Mouse (Mus musculus): Measurements from ENCODE around the gene Cdh13. TPM values are rescaled to one million over a fixed set of nuclear protein-coding genes. Genes with fewer than 3 reads are reported as not detected.

The Cdh13 gene
- 14.5 and 15.7 TPM in 2 replicates for polyA plus RNA-seq (2015; fragmentation: Nextera tagmentation; extraction: Ambion mirVana)

- peak; percentile 41; the same call in 1 of the 2 replicates for ATAC-seq (ENCODE audit: low FRiP score, low read depth)
- Histone ChIP-seq H3K4me2 (replicated peaks) (peak within 1 kb of the TSS; percentile 89), H3K4me3 (peak within 1 kb of the TSS; percentile 53), H3K36me3 (no peaks in the 10 kb centered on the region), H3K27me3 (peaks cover 69% of the 10 kb centered on the region), H3K9ac (peak within 1 kb of the TSS; percentile 69), H3K9me3 (no peaks in the 10 kb centered on the region), H3K27ac (peak within 1 kb of the TSS; percentile 39; the same call in 1 of the 2 replicates), H3K4me1 (peaks cover 33% of the 10 kb centered on the region)
- WGBS, result under 1% methylated on average over 33 of the region's 33 CpGs
Observed at GRCm38 (mm10) chr8:118283600-118284111, at the start of gene Cdh13. Cdh13 (plus strand) TSS chr8:118283733.

- ATAC-seq (ENCODE audit: low FRiP score, low read depth), result no peak
- Histone ChIP-seq H3K4me3 (no peak overlapping the region), H3K36me3 (no peaks in the 10 kb centered on the region), H3K27ac (no peak overlapping the region), H3K4me1 (no peaks in the 10 kb centered on the region), H3K4me2 (replicated peaks) (no peak overlapping the region), H3K9me3 (no peaks in the 10 kb centered on the region), H3K27me3 (no peaks in the 10 kb centered on the region), H3K9ac (no peak overlapping the region)
- WGBS, result 87% methylated on average over 7 of the region's 7 CpGs
Observed at GRCm38 (mm10) chr8:118235626-118236025, 47.9 kb upstream of the Cdh13 start.

DNA sequence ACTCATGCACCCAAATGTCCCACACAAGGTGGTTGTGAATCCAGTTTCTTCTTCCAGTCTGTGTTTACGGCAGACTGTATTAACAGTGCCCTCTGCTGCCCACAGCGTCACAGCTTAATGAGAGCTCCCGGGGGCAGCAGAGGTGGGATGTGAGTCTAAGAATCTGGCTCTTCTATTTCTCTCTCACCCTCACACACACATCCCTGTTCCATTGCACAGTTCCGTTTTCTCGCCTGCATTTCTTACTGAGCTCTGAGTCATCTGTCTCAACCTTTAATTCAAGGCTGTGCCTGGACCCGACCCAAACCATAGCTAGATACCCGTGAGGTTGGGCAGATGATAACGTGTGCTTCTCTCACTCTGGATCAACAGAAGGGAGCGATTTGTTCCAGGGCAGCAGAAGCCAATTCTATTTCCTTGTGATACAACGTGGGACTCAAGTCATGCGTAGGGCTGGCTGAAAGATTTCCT is 46.3 kb upstream of the Cdh13 start:
- H3K9me3 ChIP-seq, result no peaks in the 10 kb centered on the region
- no peak overlapping the region for H3K4me2 ChIP-seq (replicated peaks)
- no peak for ATAC-seq (ENCODE audit: low FRiP score, low read depth)
- WGBS, result 72% methylated on average over 11 of the region's 11 CpGs
- H3K27me3 ChIP-seq, result no peaks in the 10 kb centered on the region
- H3K27ac ChIP-seq, result no peak overlapping the region
- no peak overlapping the region for H3K9ac ChIP-seq
- H3K4me3 ChIP-seq, result no peak overlapping the region
- no peaks in the 10 kb centered on the region for H3K36me3 ChIP-seq
- H3K4me1 ChIP-seq, result no peaks in the 10 kb centered on the region

- Histone ChIP-seq H3K4me2 (replicated peaks) (no peak overlapping the region), H3K9me3 (no peaks in the 10 kb centered on the region), H3K27me3 (no peaks in the 10 kb centered on the region), H3K4me3 (no peak overlapping the region), H3K27ac (no peak overlapping the region), H3K4me1 (no peaks in the 10 kb centered on the region), H3K9ac (no peak overlapping the region), H3K36me3 (no peaks in the 10 kb centered on the region)
- ATAC-seq (ENCODE audit: low FRiP score, low read depth), result no peak
- WGBS, result 76% methylated on average over 5 of the region's 5 CpGs
Observed at GRCm38 (mm10) chr8:118238156-118238555, 45.4 kb upstream of the Cdh13 start.

GRCm38 (mm10) chr8:118239186-118239585 is 44.3 kb upstream of the Cdh13 start:
- no peak overlapping the region for H3K27ac ChIP-seq
- H3K36me3 ChIP-seq, result no peaks in the 10 kb centered on the region
- no peaks in the 10 kb centered on the region for H3K9me3 ChIP-seq
- H3K4me1 ChIP-seq, result no peaks in the 10 kb centered on the region
- H3K4me3 ChIP-seq, result no peak overlapping the region
- H3K27me3 ChIP-seq, result no peaks in the 10 kb centered on the region
- H3K9ac ChIP-seq, result no peak overlapping the region
- H3K4me2 ChIP-seq (replicated peaks), result no peak overlapping the region
- 58% methylated on average over 1 of the region's 1 CpGs for WGBS
- no peak for ATAC-seq (ENCODE audit: low FRiP score, low read depth)

DNA sequence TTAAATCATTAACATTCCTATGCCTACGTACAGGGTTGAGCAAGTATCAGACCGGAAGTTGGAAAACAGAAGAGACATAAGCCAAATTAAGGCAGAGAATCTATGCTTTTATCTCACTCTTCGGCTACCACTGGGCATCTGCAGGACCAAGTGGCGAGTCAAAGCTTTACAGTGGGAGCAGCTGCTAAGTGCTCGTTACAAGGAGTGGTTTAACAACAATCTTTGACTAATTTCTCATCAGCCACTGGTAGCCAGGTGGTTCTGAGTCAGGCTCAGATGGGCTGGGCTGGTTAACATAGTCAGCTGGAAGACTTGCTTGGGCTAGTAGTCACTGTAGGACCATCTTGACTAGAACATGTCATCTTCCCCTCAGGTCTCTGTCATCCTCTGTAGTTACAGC is 34.2 kb upstream of the Cdh13 start:
- H3K27ac ChIP-seq, result no peak overlapping the region
- H3K4me1 ChIP-seq, result no peaks in the 10 kb centered on the region
- 0 out of 2 replicates have a peak, but pooled peaks cover 6% of the 10 kb centered on the region for H3K9me3 ChIP-seq
- H3K4me2 ChIP-seq (replicated peaks), result no peak overlapping the region
- H3K9ac ChIP-seq, result no peak overlapping the region
- no peaks in the 10 kb centered on the region for H3K27me3 ChIP-seq
- no peak for ATAC-seq (ENCODE audit: low FRiP score, low read depth)
- no peak overlapping the region for H3K4me3 ChIP-seq
- WGBS, result 76% methylated on average over 5 of the region's 5 CpGs
- H3K36me3 ChIP-seq, result no peaks in the 10 kb centered on the region

- Histone ChIP-seq H3K4me3 (no peak overlapping the region), H3K4me2 (replicated peaks) (no peak overlapping the region), H3K9ac (no peak overlapping the region), H3K27ac (no peak overlapping the region), H3K27me3 (no peaks in the 10 kb centered on the region), H3K36me3 (no peaks in the 10 kb centered on the region), H3K9me3 (0 out of 2 replicates have a peak, but pooled peaks cover 6% of the 10 kb centered on the region), H3K4me1 (no peaks in the 10 kb centered on the region)
- no peak for ATAC-seq (ENCODE audit: low FRiP score, low read depth)
- 89% methylated on average over 7 of the region's 7 CpGs for WGBS
Observed at GRCm38 (mm10) chr8:118249923-118250322, 33.6 kb upstream of the Cdh13 start.

- Histone ChIP-seq H3K9ac (no peak overlapping the region), H3K9me3 (no peaks in the 10 kb centered on the region), H3K36me3 (no peaks in the 10 kb centered on the region), H3K4me2 (replicated peaks) (no peak overlapping the region), H3K27ac (no peak overlapping the region), H3K4me3 (no peak overlapping the region), H3K4me1 (no peaks in the 10 kb centered on the region), H3K27me3 (0 out of 2 replicates have a peak, but pooled peaks cover 4% of the 10 kb centered on the region)
- WGBS, result 44% methylated on average over 4 of the region's 4 CpGs
- ATAC-seq (ENCODE audit: low FRiP score, low read depth), result no peak
Observed at GRCm38 (mm10) chr8:118263117-118263516, 20.4 kb upstream of the Cdh13 start.

GRCm38 (mm10) chr8:118270751-118271402 is 12.7 kb upstream of the Cdh13 start:
- ATAC-seq (ENCODE audit: low FRiP score, low read depth), result peak; percentile 48
- Histone ChIP-seq H3K27me3 (0 out of 2 replicates have a peak, but pooled peaks cover 7% of the 10 kb centered on the region), H3K4me2 (replicated peaks) (no peak overlapping the region), H3K27ac (no peak overlapping the region), H3K4me1 (peaks cover 19% of the 10 kb centered on the region), H3K4me3 (no peak overlapping the region), H3K9ac (no peak overlapping the region), H3K36me3 (no peaks in the 10 kb centered on the region), H3K9me3 (no peaks in the 10 kb centered on the region)
- 29% methylated on average over 7 of the region's 7 CpGs for WGBS

DNA sequence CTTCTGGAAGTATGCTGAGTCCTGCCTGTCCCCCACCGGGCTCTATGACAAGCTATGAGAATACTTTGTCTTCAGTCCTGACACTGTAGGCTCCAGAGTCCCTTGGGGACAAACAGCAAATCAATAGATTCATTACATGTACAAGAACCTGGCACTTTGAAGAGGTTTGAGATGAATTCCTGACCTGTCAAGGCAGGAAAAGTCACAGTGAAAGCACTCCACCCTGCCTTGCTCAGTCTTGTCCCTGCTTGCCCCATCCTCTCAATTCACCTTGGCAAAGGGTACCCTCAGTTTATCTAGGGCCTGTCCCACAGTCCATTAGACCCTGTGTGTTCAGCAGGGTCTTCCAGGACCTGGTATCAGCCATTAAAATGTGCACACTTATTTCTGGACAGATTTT is 11.0 kb upstream of the Cdh13 start:
- Histone ChIP-seq H3K27ac (no peak overlapping the region), H3K27me3 (0 out of 2 replicates have a peak, but pooled peaks cover 3% of the 10 kb centered on the region), H3K9me3 (no peaks in the 10 kb centered on the region), H3K9ac (no peak overlapping the region), H3K4me3 (no peak overlapping the region), H3K36me3 (no peaks in the 10 kb centered on the region), H3K4me2 (replicated peaks) (no peak overlapping the region), H3K4me1 (peaks cover 19% of the 10 kb centered on the region)
- ATAC-seq (ENCODE audit: low FRiP score, low read depth), result no peak
- WGBS, result 77% methylated on average over 1 of the region's 1 CpGs

GRCm38 (mm10) chr8:118274243-118274642 is 9.3 kb upstream of the Cdh13 start:
- Histone ChIP-seq H3K9me3 (no peaks in the 10 kb centered on the region), H3K27ac (no peak overlapping the region), H3K27me3 (0 out of 2 replicates have a peak, but pooled peaks cover 3% of the 10 kb centered on the region), H3K4me2 (replicated peaks) (no peak overlapping the region), H3K4me1 (peaks cover 19% of the 10 kb centered on the region), H3K9ac (no peak overlapping the region), H3K36me3 (no peaks in the 10 kb centered on the region), H3K4me3 (no peak overlapping the region)
- 64% methylated on average over 9 of the region's 9 CpGs for WGBS
- ATAC-seq (ENCODE audit: low FRiP score, low read depth), result no peak

- 10% methylated on average over 4 of the region's 4 CpGs for WGBS
- Histone ChIP-seq H3K4me1 (peaks cover 19% of the 10 kb centered on the region), H3K36me3 (no peaks in the 10 kb centered on the region), H3K9me3 (no peaks in the 10 kb centered on the region), H3K9ac (no peak overlapping the region), H3K4me3 (no peak overlapping the region), H3K4me2 (replicated peaks) (no peak overlapping the region), H3K27ac (no peak overlapping the region), H3K27me3 (0 out of 2 replicates have a peak, but pooled peaks cover 3% of the 10 kb centered on the region)
- ATAC-seq (ENCODE audit: low FRiP score, low read depth), result no peak
Observed at GRCm38 (mm10) chr8:118274688-118275087, 8.8 kb upstream of the Cdh13 start.
